Mouse (Mus musculus): ENCODE results near the gene Psmd12.

- TF ChIP-seq CTCF (IDR thresholded peaks at IDR 0.05; ENCODE audit: borderline replicate concordance, extremely low read depth, insufficient read depth, insufficient read length): no peak
- TF ChIP-seq POLR2A (IDR thresholded peaks at IDR 0.05; ENCODE audit: borderline replicate concordance, extremely low read depth, insufficient read depth, insufficient read length, poor library complexity, severe bottlenecking): no peak
Measured at GRCm38 (mm10) chr11:107471071-107471720, 8.1 kb upstream of the Psmd12 start.

Data from brain, embryonic 14.5 days (tissue).